Mouse (Mus musculus) CH12.LX (cell line): ENCODE results near the gene Cysrt1. TPM values are rescaled to one million over a fixed set of nuclear protein-coding genes. Genes with fewer than 3 reads are reported as not detected.

Source experiments
- DNase-seq: peaks from one replicate; pipeline ENCODE4 v3.0.0-alpha.2; 2013; ENCODE audit errors: extremely low read depth
- H3K27ac ChIP-seq: 2 replicates; pipeline ENCODE4 v1.5.1; 2012; ENCODE audit warnings: low read depth, mild to moderate bottlenecking, control low read depth, moderate library complexity; ENCODE audit not compliant: insufficient read depth
- H3K27me3 ChIP-seq: replicated peaks from 2 replicates; pipeline ENCODE3; 2012; ENCODE audit warnings: inconsistent platforms
- H3K36me3 ChIP-seq, 2 experiments: replicated peaks in 1 of 2; 2 replicates each; pipeline versions ENCODE3 to v1.6.1; 2012; ENCODE audit warnings: inconsistent platforms in 1 of 2, low read length in 1 of 2, mild to moderate bottlenecking in 1 of 2, mixed read lengths in 1 of 2, moderate library complexity in 1 of 2; ENCODE audit not compliant: control insufficient read depth in 1 of 2, insufficient read depth in 1 of 2
- H3K4me1 ChIP-seq, 2 experiments: 2 replicates each; pipeline ENCODE4 v1.6.1; 2012; ENCODE audit warnings: inconsistent platforms in 1 of 2, moderate library complexity in 1 of 2; ENCODE audit not compliant: insufficient read depth in 2 of 2, control insufficient read depth in 1 of 2
- H3K4me2 ChIP-seq: 2 replicates; pipeline ENCODE4 v1.6.1; 2012; ENCODE audit warnings: low read depth, mild to moderate bottlenecking, control low read depth; ENCODE audit not compliant: poor library complexity, insufficient read depth, severe bottlenecking
- H3K4me3 ChIP-seq, 3 experiments: fragments of 150-350 bp in 1 of 3; sonication (generic) in 1 of 3; replicated peaks in 1 of 3; 2 replicates each; pipeline versions ENCODE3 to v1.5.1; 2011 to 2012; ENCODE audit warnings: low read depth in 2 of 3, low read length in 2 of 3, mild to moderate bottlenecking in 2 of 3, moderate library complexity in 2 of 3, control low read depth in 1 of 3, improper control_type of control experiment in 1 of 3, inconsistent platforms in 1 of 3, mixed read lengths in 1 of 3; ENCODE audit not compliant: poor library complexity in 1 of 3
- H3K79me2 ChIP-seq: replicated peaks from 2 replicates; pipeline ENCODE4 v1.6.1; 2012; ENCODE audit warnings: mild to moderate bottlenecking, moderate library complexity; ENCODE audit not compliant: control insufficient read depth, poor library complexity, insufficient read depth, severe bottlenecking; ENCODE audit errors: extremely low read depth
- H3K9ac ChIP-seq: 2 replicates; pipeline ENCODE4 v1.6.1; 2012; ENCODE audit warnings: low read depth, mild to moderate bottlenecking, control low read depth, moderate library complexity; ENCODE audit not compliant: insufficient read depth
- H3K9me3 ChIP-seq: replicated peaks from 2 replicates; pipeline ENCODE3; 2012; ENCODE audit warnings: low read length, inconsistent platforms, mixed read lengths
- CHD1 ChIP-seq: IDR thresholded peaks from 2 replicates; pipeline ENCODE4 v1.6.1; 2012; ENCODE audit warnings: low read depth, low read length, improper control_type of control experiment, inconsistent platforms
- CHD2 ChIP-seq: IDR thresholded peaks from 2 replicates; pipeline ENCODE4 v1.6.1; 2011; ENCODE audit warnings: low read length, improper control_type of control experiment
- CTCF ChIP-seq, 2 experiments: IDR thresholded peaks in 1 of 2; conservative IDR thresholded peaks in 1 of 2; 2 replicates each; pipeline ENCODE4 v1.5.1; 2011 to 2012; ENCODE audit warnings: low read depth in 2 of 2, low read length in 2 of 2, improper control_type of control experiment in 1 of 2, inconsistent platforms in 1 of 2, mild to moderate bottlenecking in 1 of 2, moderate library complexity in 1 of 2
- E2F4 ChIP-seq: IDR thresholded peaks from 2 replicates; pipeline ENCODE4 v1.6.1; 2011; ENCODE audit warnings: low read depth, low read length, improper control_type of control experiment; ENCODE audit not compliant: insufficient replicate concordance
- ELF1 ChIP-seq: IDR thresholded peaks from 2 replicates; pipeline ENCODE4 v1.6.1; 2014; ENCODE audit warnings: low read depth, mild to moderate bottlenecking, inconsistent platforms, low read length, improper control_type of control experiment
- EP300 ChIP-seq: IDR thresholded peaks from 2 replicates; pipeline ENCODE4 v1.6.1; 2011; ENCODE audit warnings: low read length, improper control_type of control experiment
- ETS1 ChIP-seq: conservative IDR thresholded peaks from 2 replicates; pipeline ENCODE4 v1.6.1; 2012; ENCODE audit warnings: low read depth, mild to moderate bottlenecking, inconsistent platforms, low read length, improper control_type of control experiment, moderate library complexity
- GABPA ChIP-seq: IDR thresholded peaks from 2 replicates; pipeline ENCODE4 v1.6.1; 2012; ENCODE audit warnings: low read depth, low read length, improper control_type of control experiment, inconsistent platforms; ENCODE audit not compliant: insufficient replicate concordance
- HCFC1 ChIP-seq: IDR thresholded peaks from 2 replicates; pipeline ENCODE4 v1.6.1; 2012; ENCODE audit warnings: low read depth, mild to moderate bottlenecking, inconsistent platforms, low read length, improper control_type of control experiment
- IRF4 ChIP-seq: IDR thresholded peaks from 2 replicates; pipeline ENCODE4 v1.6.1; 2014; ENCODE audit warnings: low read depth, mild to moderate bottlenecking, inconsistent platforms, low read length, improper control_type of control experiment
- JUN ChIP-seq: IDR thresholded peaks from 2 replicates; pipeline ENCODE4 v1.6.1; 2011; ENCODE audit warnings: low read depth, mild to moderate bottlenecking, low read length, improper control_type of control experiment, moderate library complexity; ENCODE audit not compliant: insufficient read depth
- JUND ChIP-seq: conservative IDR thresholded peaks from 2 replicates; pipeline ENCODE4 v1.6.1; 2011; ENCODE audit warnings: low read depth, low read length, improper control_type of control experiment
- MAX ChIP-seq: IDR thresholded peaks from 2 replicates; pipeline ENCODE4 v1.6.1; 2011; ENCODE audit warnings: low read length, improper control_type of control experiment
- MEF2A ChIP-seq: IDR thresholded peaks from 2 replicates; pipeline ENCODE4 v1.6.1; 2014; ENCODE audit warnings: low read depth, mild to moderate bottlenecking, inconsistent platforms, low read length, improper control_type of control experiment, borderline replicate concordance
- MYC ChIP-seq: IDR thresholded peaks from 2 replicates; pipeline ENCODE4 v1.6.1; 2011; ENCODE audit warnings: low read depth, mild to moderate bottlenecking, improper control_type of control experiment, low read length
- NELFE ChIP-seq: IDR thresholded peaks from 2 replicates; pipeline ENCODE4 v1.6.1; 2011; ENCODE audit warnings: low read depth, low read length, improper control_type of control experiment
- POLR2A ChIP-seq: IDR thresholded peaks from 2 replicates; pipeline ENCODE4 v1.6.1; 2011; ENCODE audit warnings: low read depth, mild to moderate bottlenecking, improper control_type of control experiment, low read length
- POLR2AphosphoS2 ChIP-seq: IDR thresholded peaks from 2 replicates; pipeline ENCODE4 v1.6.1; 2011; ENCODE audit warnings: low read depth, low read length, improper control_type of control experiment
- RAD21 ChIP-seq: IDR thresholded peaks from 2 replicates; pipeline ENCODE4 v1.6.1; 2011; ENCODE audit warnings: low read depth, mild to moderate bottlenecking, low read length, improper control_type of control experiment, moderate library complexity
- RCOR1 ChIP-seq: conservative IDR thresholded peaks from 2 replicates; pipeline ENCODE4 v1.6.1; 2012; ENCODE audit warnings: low read depth, mild to moderate bottlenecking, inconsistent platforms, low read length, improper control_type of control experiment
- SIN3A ChIP-seq: IDR thresholded peaks from 2 replicates; pipeline ENCODE4 v1.6.1; 2012; ENCODE audit warnings: low read length, improper control_type of control experiment, inconsistent platforms
- TCF12 ChIP-seq: IDR thresholded peaks from 2 replicates; pipeline ENCODE4 v1.6.1; 2014; ENCODE audit warnings: low read depth, mild to moderate bottlenecking, inconsistent platforms, low read length, improper control_type of control experiment
- UBTF ChIP-seq: IDR thresholded peaks from 2 replicates; pipeline ENCODE4 v1.6.1; 2012; ENCODE audit warnings: low read depth, mild to moderate bottlenecking, inconsistent platforms, low read length, improper control_type of control experiment, moderate library complexity
- USF1 ChIP-seq: IDR thresholded peaks from 2 replicates; pipeline ENCODE4 v1.6.1; 2014; ENCODE audit warnings: low read depth, mild to moderate bottlenecking, inconsistent platforms, low read length, improper control_type of control experiment
- ZMIZ1 ChIP-seq: IDR thresholded peaks from 2 replicates; pipeline ENCODE4 v1.6.1; 2012; ENCODE audit warnings: low read depth, mild to moderate bottlenecking, inconsistent platforms, low read length, improper control_type of control experiment
- ZNF384 ChIP-seq: IDR thresholded peaks from 2 replicates; pipeline ENCODE4 v1.6.1; 2012; ENCODE audit warnings: low read depth, low read length, improper control_type of control experiment, inconsistent platforms
- dilution Hi-C: fragments of 300-500 bp; cut with MboI; formaldehyde crosslinking; loops from 2 replicates; pipeline ENCODE4 v1.14.3; 2020; ENCODE audit warnings: low sequenced_read_pairs; ENCODE audit not compliant: extremely low pct_unique_long_range_greater_than_20kb, extremely low pct_ligation_motif_present
- in situ Hi-C: fragments of 300-500 bp; cut with MboI; formaldehyde crosslinking; loops from 3 replicates; pipeline ENCODE4 v1.14.3; 2019; ENCODE audit warnings: low sequenced_read_pairs, low pct_ligation_motif_present, low pct_unique_long_range_greater_than_20kb, mixed read lengths
- polyA plus RNA-seq: library from polyadenylated mRNA; unstranded; fragments of >175 nt; gene quantifications from 2 replicates; pipeline ENCODE4 v1.2.1, GENCODE M21; 2012; ENCODE audit warnings: low read depth; ENCODE audit not compliant: insufficient read length
- total RNA-seq, 2 experiments: library from RNA; depleted of rRNA; stranded (reverse); fragments of 300-350 nt in 1 of 2; fragments of >200 nt in 1 of 2; gene quantifications; 2 replicates each; pipeline ENCODE4 v1.2.3; 2012 to 2014

The Cysrt1 gene
- total and polyA plus RNA-seq, 3 experiments: not detected

- H3K4me3 ChIP-seq: no peak within 1 kb of the TSS
- peaks cover 17 to 21% of the 10 kb centered on the region in 2 experiments for H3K36me3 ChIP-seq
- TF ChIP-seq CHD2: no peak
- TF ChIP-seq ZNF384: no peak
- TF ChIP-seq MAX: no peak
- TF ChIP-seq MEF2A: no peak
- TF ChIP-seq ELF1: no peak
- no peak for TF ChIP-seq E2F4
- no peak for TF ChIP-seq USF1
- TF ChIP-seq MYC: no peak
- no peak for TF ChIP-seq POLR2AphosphoS2
- TF ChIP-seq RCOR1: no peak
- no peak for TF ChIP-seq NELFE
- TF ChIP-seq GABPA: no peak
- no peak for TF ChIP-seq SIN3A
- peaks cover 4% of the 10 kb centered on the region for H3K27me3 ChIP-seq
- H3K4me2 ChIP-seq: no peak within 1 kb of the TSS
- dilution Hi-C loops (no loop called here), in situ Hi-C loops (no loop called here)
- H3K4me1 ChIP-seq: peaks cover 11 to 13% of the 10 kb centered on the region in 2 experiments; a peak in 3 of 4 replicates
- H3K27ac ChIP-seq: no peak within 1 kb of the TSS
- peaks cover 5% of the 10 kb centered on the region for H3K79me2 ChIP-seq
- H3K9ac ChIP-seq: no peak within 1 kb of the TSS
- no peak for DNase-seq
- no peaks in the 10 kb centered on the region for H3K9me3 ChIP-seq
These were observed 23.8 kb downstream of the Cysrt1 start, which contains the start of gene Fam166a for GRCm38 (mm10) chr2:25218445-25218844. Fam166a (plus strand) TSS chr2:25218745.

DNA sequence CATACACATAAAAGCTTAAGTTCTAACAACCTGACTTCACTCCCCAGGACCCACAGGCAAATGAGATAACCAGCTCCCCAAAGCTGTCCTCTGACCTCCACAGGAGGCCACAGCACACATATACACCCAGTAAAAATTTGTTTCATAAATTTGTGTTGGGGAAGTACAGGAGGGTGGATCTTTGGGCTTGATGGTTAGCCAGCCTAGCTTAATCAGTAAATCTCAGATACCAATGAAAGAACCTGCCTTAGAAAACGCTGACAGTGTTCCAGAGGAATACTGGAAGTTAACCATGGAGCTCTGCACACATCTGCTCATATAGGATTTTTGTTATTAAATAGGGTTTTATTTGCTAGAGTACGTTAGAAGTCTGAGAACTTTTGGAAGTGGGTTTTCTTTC is 24.6 kb downstream of the Cysrt1 start:
- H3K9me3 ChIP-seq: no peaks in the 10 kb centered on the region
- H3K4me3 ChIP-seq: no peak overlapping the region
- no peaks in the 10 kb centered on the region for H3K79me2 ChIP-seq
- no peak overlapping the region for H3K27ac ChIP-seq
- peaks cover 4% of the 10 kb centered on the region for H3K27me3 ChIP-seq
- no peak overlapping the region for H3K4me2 ChIP-seq
- no peak for TF ChIP-seq SIN3A
- H3K9ac ChIP-seq: no peak overlapping the region
- peaks cover 7 to 13% of the 10 kb centered on the region in 2 experiments; a peak in 3 of 4 replicates for H3K4me1 ChIP-seq
- H3K36me3 ChIP-seq: peaks cover 14% of the 10 kb centered on the region in 2 experiments
- in situ Hi-C loops: no loop called here
- dilution Hi-C loops: no loop called here
- DNase-seq: no peak

GRCm38 (mm10) chr2:25214444-25214843 is 27.8 kb downstream of the Cysrt1 start, which contains the start of gene Stpg3:
Stpg3 (minus strand) TSS chr2:25214637.
- Histone ChIP-seq H3K9me3 (no peaks in the 10 kb centered on the region), H3K4me3 (no peak within 1 kb of the TSS), H3K36me3 (peaks cover 5 to 6% of the 10 kb centered on the region in 2 experiments), H3K4me1 (peaks cover 11 to 18% of the 10 kb centered on the region in 2 experiments), H3K4me2 (no peak within 1 kb of the TSS), H3K27ac (no peak within 1 kb of the TSS), H3K27me3 (peaks cover 4% of the 10 kb centered on the region), H3K79me2 (peaks cover 14% of the 10 kb centered on the region), H3K9ac (no peak within 1 kb of the TSS)
- TF ChIP-seq IRF4 (no peak), CHD1 (no peak), UBTF (no peak), MYC (no peak), RCOR1 (no peak), ETS1 (no peak), CTCF (conservative IDR thresholded peaks at IDR 0.05 in 1 of 2, IDR thresholded peaks at IDR 0.05 in 1 of 2; ENCODE audit: low read depth in 2 of 2, low read length in 2 of 2) (no peak), JUN (no peak), EP300 (no peak), JUND (no peak), RAD21 (no peak), ZNF384 (no peak), HCFC1 (no peak), TCF12 (no peak), E2F4 (no peak), POLR2A (no peak), ELF1 (no peak), POLR2AphosphoS2 (no peak), MEF2A (no peak), ZMIZ1 (no peak)
- dilution Hi-C loops (no loop called here), in situ Hi-C loops (no loop called here)
- DNase-seq: no peak
